Mouse (Mus musculus) liver, embryonic 16.5 days (tissue): Measurements from ENCODE around the gene Gm156. TPM values are rescaled to one million over a fixed set of nuclear protein-coding genes. Genes with fewer than 3 reads are reported as not detected.
"Not testable (repeated sequence)": the region's sequence is repeated elsewhere in the genome, so short reads cannot be mapped to it uniquely, and the experiment has no call there.

Experiments
- ATAC-seq: fragments of 200-750 bp; cut with Nextera tagmentation; 2 replicates; pipeline ENCODE4 v1.8.0; 2017; ENCODE audit warnings: low read depth, mild to moderate bottlenecking, moderate number of reproducible peaks, moderate library complexity
- H3K27ac ChIP-seq: fragments of 300-500 bp; sonication (generic); 2 replicates; pipeline ENCODE4 v1.5.1; 2014; ENCODE audit warnings: mild to moderate bottlenecking, low read length
- H3K27me3 ChIP-seq: fragments of 300-500 bp; sonication (generic); 2 replicates; pipeline ENCODE4 v1.6.1; 2014; ENCODE audit warnings: low read depth, low read length, mixed read lengths; ENCODE audit not compliant: control insufficient read depth, insufficient read depth
- H3K36me3 ChIP-seq: fragments of 300-500 bp; sonication (generic); 2 replicates; pipeline ENCODE4 v1.6.1; 2014; ENCODE audit warnings: mild to moderate bottlenecking; ENCODE audit not compliant: control insufficient read depth, insufficient read depth
- H3K4me1 ChIP-seq: fragments of 300-500 bp; sonication (generic); 2 replicates; pipeline ENCODE4 v1.6.1; 2014; ENCODE audit warnings: low read depth, low read length, mixed read lengths; ENCODE audit not compliant: control insufficient read depth
- H3K4me2 ChIP-seq: fragments of 300-500 bp; sonication (generic); 2 replicates; pipeline ENCODE4 v1.6.1; 2014; ENCODE audit warnings: low read depth, low read length, mixed read lengths
- H3K4me3 ChIP-seq: fragments of 300-500 bp; sonication (generic); 2 replicates; pipeline ENCODE4 v1.5.1; 2014; ENCODE audit warnings: low read depth, mild to moderate bottlenecking, low read length
- H3K9ac ChIP-seq: fragments of 300-500 bp; sonication (generic); 2 replicates; pipeline ENCODE4 v1.6.1; 2014; ENCODE audit warnings: low read depth, low read length
- H3K9me3 ChIP-seq: fragments of 300-500 bp; sonication (generic); replicated peaks from 2 replicates; pipeline ENCODE4 v1.6.1; 2016; ENCODE audit warnings: low read length; ENCODE audit not compliant: control insufficient read depth
- WGBS: fragments of 180-500 bp; shearing (Covaris S2); extraction: QIAGEN DNeasy Blood & Tissue Kit; methylation state at CpG from one replicate; pipeline ENCODE4 v1.1.7; 2014; ENCODE audit not compliant: insufficient replicate concordance; 5-methylcytosine and 5-hydroxymethylcytosine counted together
- polyA plus RNA-seq: library from polyadenylated mRNA; unstranded; fragments of >200 nt; fragmentation: Nextera tagmentation; extraction: Ambion mirVana; gene quantifications from 2 replicates; pipeline ENCODE4 v1.2.1, GENCODE M21; 2015

Gm156 gene
- polyA plus RNA-seq = not detected in 2 replicates

DNA sequence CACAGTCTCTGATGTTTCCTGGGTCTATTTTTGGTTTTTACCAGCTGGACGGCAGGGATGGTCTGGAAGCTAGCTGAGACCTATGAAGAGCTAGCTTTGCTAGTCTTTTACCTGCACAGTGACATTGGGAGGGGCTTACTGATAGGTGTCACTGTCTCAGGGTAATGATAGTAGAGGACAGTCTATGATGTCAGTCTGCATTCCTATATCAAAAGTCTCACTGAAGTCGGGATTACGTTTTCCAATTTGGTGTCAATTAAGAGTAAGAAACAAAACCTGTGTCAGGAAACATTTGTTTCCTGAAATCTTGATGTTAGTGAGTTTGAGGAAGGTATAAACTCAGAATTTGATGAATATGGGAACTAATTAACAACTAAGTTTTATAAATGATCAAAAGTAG is at the start of gene Gm156:
Gene Gm156 (minus strand): TSS at position 101 of the 400 bp plus-strand sequence.
- H3K36me3 ChIP-seq, H3K9me3 ChIP-seq, H3K4me1 ChIP-seq, H3K4me3 ChIP-seq, H3K27ac ChIP-seq, H3K4me2 ChIP-seq, ATAC-seq, H3K27me3 ChIP-seq, H3K9ac ChIP-seq: not testable (repeated sequence)
- 62% methylated on average over 3 of the region's 3 CpGs for WGBS

DNA sequence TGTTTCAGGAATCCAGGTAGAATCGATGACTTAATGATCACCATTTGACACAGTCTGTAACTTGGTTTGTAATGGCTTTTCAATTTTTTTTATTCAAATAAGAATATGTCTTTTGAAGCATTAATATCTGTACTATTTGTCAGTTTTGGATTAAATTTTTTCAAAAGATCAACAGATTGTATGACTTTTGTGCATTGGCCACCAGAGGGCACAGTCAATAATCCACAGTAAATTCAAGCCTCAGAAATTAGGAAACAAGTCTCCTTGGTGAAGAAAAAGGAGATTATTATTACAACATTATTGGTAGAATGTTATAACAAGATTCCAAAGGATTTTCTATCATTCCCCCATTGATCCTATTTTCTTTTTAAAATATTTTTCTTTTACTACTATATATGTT is 41.5 kb upstream of the Gm156 start:
- Histone ChIP-seq H3K9me3 (no peaks in the 10 kb centered on the region), H3K4me3 (no peak overlapping the region), H3K4me1 (no peaks in the 10 kb centered on the region), H3K9ac (no peak overlapping the region), H3K4me2 (no peak overlapping the region), H3K36me3 (no peaks in the 10 kb centered on the region), H3K27me3 (no peaks in the 10 kb centered on the region), H3K27ac (no peak overlapping the region)
- ATAC-seq = no peak
- WGBS = 73% methylated on average over 1 of the region's 1 CpGs

DNA sequence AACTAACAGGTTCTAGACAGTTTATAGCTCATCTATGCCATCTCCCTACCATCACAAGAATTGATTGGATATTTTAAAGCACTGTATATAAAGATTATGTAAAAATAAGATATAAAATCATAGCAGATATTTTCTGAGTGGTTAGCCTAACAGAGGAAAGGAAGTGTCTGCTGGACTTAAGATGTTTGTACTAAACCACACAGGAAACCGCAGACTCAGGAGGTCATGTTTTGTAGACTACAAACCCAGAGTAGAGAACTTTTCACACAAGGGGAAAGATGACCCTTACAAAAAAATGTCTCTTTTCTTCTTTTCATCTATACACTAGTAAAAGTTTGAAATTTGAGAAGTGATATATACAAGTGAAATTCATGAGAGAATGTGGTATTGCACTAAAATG is 39.9 kb upstream of the Gm156 start:
- Histone ChIP-seq H3K4me3 (no peak overlapping the region), H3K9me3 (no peaks in the 10 kb centered on the region), H3K4me1 (no peaks in the 10 kb centered on the region), H3K27ac (no peak overlapping the region), H3K4me2 (no peak overlapping the region), H3K27me3 (no peaks in the 10 kb centered on the region), H3K9ac (no peak overlapping the region), H3K36me3 (no peaks in the 10 kb centered on the region)
- ATAC-seq = no peak
- 34% methylated on average over 1 of the region's 1 CpGs for WGBS

DNA sequence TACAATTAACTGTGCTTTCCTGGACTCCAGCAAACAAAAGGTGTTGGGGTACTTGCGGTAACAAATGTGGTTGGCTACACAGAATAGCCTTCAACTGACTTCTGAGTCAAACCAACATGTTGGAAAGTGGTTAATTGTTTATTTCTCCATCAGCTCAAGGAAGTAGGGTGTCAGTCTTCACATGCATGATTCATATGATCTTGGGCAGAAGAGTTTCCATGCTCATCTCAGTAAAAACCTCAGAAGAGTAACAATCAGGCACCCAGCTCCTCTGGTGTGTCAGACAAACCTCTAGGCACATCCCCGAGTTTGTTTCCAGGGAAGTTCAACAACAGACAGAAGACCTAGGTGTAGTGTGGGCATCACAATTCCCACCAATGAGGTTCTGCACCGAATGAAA is 33.7 kb upstream of the Gm156 start:
- Histone ChIP-seq H3K27me3 (no peaks in the 10 kb centered on the region), H3K36me3 (no peaks in the 10 kb centered on the region), H3K9ac (no peak overlapping the region), H3K27ac (no peak overlapping the region), H3K4me3 (no peak overlapping the region), H3K4me2 (no peak overlapping the region), H3K4me1 (no peaks in the 10 kb centered on the region), H3K9me3 (no peaks in the 10 kb centered on the region)
- ATAC-seq = no peak
- 45% methylated on average over 3 of the region's 3 CpGs for WGBS

DNA sequence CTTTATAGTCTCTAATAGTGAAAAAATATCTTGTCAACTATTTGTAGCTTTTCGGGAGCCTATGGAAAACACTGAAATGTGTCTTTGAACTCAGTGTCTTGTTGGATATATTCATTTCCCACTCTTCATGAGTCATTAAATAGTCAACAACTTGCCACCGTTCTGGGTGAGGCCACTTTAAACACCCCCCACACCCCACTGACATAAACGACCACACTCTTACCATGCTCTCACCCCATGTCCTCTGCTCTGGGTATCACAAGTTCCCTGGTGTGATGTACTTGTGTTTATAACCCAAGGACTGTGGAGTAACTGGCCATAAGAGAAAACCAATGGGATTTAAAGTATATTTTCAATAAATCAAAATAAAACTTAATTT is 36.4 kb downstream of the Gm156 start:
- ATAC-seq = no peak
- Histone ChIP-seq H3K36me3 (no peaks in the 10 kb centered on the region), H3K27me3 (no peaks in the 10 kb centered on the region), H3K4me1 (no peaks in the 10 kb centered on the region), H3K4me2 (no peak overlapping the region), H3K9ac (no peak overlapping the region), H3K9me3 (no peaks in the 10 kb centered on the region), H3K27ac (no peak overlapping the region), H3K4me3 (no peak overlapping the region)
- WGBS = 47% methylated on average over 3 of the region's 3 CpGs

DNA sequence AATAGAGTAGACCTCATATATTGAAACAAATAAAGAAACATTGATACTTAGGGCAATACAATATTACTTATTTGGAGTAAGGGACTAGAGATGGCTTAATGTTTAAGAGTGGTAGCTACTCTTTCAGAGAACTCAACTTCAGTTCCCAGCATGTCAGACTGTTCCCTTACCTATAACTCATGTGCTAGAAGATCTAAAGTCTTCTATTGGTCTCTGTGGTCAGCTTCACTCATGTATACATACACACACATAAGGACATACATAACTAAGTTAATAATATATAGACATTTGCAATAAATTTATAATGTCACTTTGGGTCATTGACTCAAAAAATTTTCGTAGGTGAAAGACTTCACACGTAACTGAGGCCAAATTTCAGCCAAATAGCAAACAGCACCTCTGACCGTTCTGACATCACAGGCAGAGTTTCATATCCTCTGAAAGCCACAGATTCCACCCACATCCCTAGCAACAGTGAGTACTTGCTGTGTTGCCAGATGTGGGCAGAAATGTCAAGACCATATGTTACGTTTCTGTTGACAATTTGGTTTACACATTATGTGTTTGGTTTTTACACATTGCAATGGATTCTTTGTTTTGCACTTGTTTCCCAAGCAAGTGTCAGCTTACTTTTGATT is 36.9 kb downstream of the Gm156 start:
- WGBS = 45% methylated on average over 4 of the region's 4 CpGs
- no peaks in the 10 kb centered on the region for H3K27me3 ChIP-seq
- H3K27ac ChIP-seq = no peak overlapping the region
- H3K4me2 ChIP-seq = no peak overlapping the region
- H3K9me3 ChIP-seq = no peaks in the 10 kb centered on the region
- no peaks in the 10 kb centered on the region for H3K4me1 ChIP-seq
- ATAC-seq = no peak
- no peaks in the 10 kb centered on the region for H3K36me3 ChIP-seq
- H3K9ac ChIP-seq = no peak overlapping the region
- no peak overlapping the region for H3K4me3 ChIP-seq

DNA sequence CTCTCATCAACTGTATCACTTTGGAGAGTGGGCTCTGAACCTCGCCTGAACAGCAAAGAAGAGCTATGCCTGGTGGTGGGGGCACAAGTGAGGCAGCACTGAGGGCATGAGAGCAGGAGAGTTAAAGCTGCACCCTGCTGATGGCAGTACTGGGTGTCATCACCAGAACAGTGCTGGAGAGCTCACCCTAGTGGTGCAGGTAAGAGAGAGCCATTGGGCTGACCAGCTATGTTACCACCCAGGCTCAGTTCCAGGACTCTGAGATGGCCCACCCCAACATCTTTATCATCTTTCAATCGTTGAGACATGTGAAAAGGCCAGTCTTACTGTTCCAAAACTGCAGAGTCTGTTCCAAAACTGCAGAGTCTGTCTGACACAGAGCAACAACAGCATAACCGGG is 37.9 kb downstream of the Gm156 start:
- no peaks in the 10 kb centered on the region for H3K36me3 ChIP-seq
- no peaks in the 10 kb centered on the region for H3K9me3 ChIP-seq
- no peak overlapping the region for H3K4me2 ChIP-seq
- H3K4me1 ChIP-seq = no peaks in the 10 kb centered on the region
- H3K27me3 ChIP-seq = no peaks in the 10 kb centered on the region
- WGBS = 41% methylated on average over 3 of the region's 3 CpGs
- no peak for ATAC-seq
- H3K9ac ChIP-seq = no peak overlapping the region
- H3K27ac ChIP-seq = no peak overlapping the region
- no peak overlapping the region for H3K4me3 ChIP-seq

DNA sequence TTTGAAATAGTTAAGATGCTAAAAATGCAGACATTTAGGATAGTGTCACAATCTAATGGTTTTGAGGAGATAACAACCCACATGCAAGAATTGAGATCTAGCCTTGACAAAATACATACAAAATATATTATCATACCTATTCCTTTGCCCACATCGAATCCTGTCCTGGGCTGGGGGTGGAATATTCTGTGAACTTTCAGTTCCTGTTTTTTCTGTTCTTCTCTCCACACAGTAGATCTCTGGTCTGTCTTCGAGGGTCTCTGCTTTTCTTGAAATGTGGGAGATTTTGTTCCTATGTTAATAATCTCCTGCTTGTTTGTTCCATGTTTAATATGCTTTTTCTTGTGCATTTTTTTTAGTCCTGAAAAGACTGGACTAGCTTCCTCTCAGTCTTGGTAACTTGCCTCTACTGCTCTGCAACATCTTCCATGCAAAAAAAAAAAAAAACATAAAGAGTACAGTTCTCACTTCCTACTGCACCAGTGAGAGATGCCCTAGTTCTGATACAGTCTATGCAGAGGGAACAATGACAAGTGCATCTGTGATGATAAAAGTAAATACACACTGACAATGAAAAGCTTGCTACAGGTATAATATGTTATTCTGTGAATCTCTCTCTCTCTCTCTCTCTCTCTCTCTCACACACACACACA is 43.9 kb downstream of the Gm156 start, which contains the start of gene Klri2:
Gene Klri2 (minus strand): TSS at position 416 of the 653 bp plus-strand sequence.
- Histone ChIP-seq H3K4me3 (no peak within 1 kb of the TSS), H3K27me3 (no peaks in the 10 kb centered on the region), H3K27ac (no peak within 1 kb of the TSS), H3K4me1 (no peaks in the 10 kb centered on the region), H3K4me2 (no peak within 1 kb of the TSS), H3K9ac (no peak within 1 kb of the TSS), H3K36me3 (no peaks in the 10 kb centered on the region), H3K9me3 (no peaks in the 10 kb centered on the region)
- 20% methylated on average over 2 of the region's 2 CpGs for WGBS
- ATAC-seq = no peak

DNA sequence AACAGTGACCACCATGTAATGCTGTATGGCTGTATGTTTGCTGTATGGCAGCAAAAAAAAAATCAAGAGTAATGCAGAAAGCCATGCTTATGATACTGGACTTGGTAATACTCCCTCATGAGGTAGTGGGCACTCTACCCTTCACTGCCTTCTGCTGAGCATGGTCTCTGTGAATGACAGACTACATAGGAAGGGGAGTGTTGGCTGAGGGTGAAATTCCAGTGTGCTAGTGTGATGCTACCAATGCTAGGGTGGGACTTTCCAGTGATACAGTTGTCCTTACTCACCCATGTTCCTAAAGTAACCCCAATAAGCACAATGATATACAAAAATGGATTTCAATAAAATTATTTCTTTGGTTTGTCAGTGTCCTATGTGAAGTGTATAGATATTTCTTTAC is 47.7 kb downstream of the Gm156 start:
- no peak overlapping the region for H3K9ac ChIP-seq
- no peak for ATAC-seq

More for the DNA sequence above, 47.7 kb downstream of the Gm156 start:
- no peaks in the 10 kb centered on the region for H3K9me3 ChIP-seq
- H3K4me3 ChIP-seq = no peak overlapping the region
- no peaks in the 10 kb centered on the region for H3K27me3 ChIP-seq
- no peak overlapping the region for H3K4me2 ChIP-seq
- H3K36me3 ChIP-seq = no peaks in the 10 kb centered on the region
- H3K4me1 ChIP-seq = no peaks in the 10 kb centered on the region
- H3K27ac ChIP-seq = no peak overlapping the region
